Comparison of ENCODE assay signal across 11 mouse cellular contexts in genomic region chr8:48451247-48451635, GRCm38 (mm10).
DNase-seq lines count a peak whose midpoint lies in the region; ATAC-seq and TF ChIP-seq lines count a peak whose summit lies in the region.
"Had no signal": no experiment of that assay in that cellular context is flagged by ENCODE, and none has a peak within 500 bp of the region (broad histone marks: within the 10 kb centered on the region; RNA-seq: fewer than 3 reads in every experiment).

No protein-coding gene starts in this region.

- peak overlapping the region; percentile 46 for H3K27ac ChIP-seq in layer of hippocampus, adult 2 months
- H3K27ac ChIP-seq in forebrain, embryonic 12.5 days, result no peak overlapping the region
- H3K27ac ChIP-seq in hindbrain, embryonic 15.5 days (replicated peaks), result no peak overlapping the region
- H3K27ac ChIP-seq: liver, embryonic 14.5 days had no signal

- no peaks in the 10 kb centered on the region for H3K36me3 ChIP-seq in forebrain, embryonic 12.5 days (replicated peaks)
- no peaks in the 10 kb centered on the region for H3K36me3 ChIP-seq in hindbrain, embryonic 15.5 days

- H3K9me3 ChIP-seq in forebrain, embryonic 12.5 days, result no peaks in the 10 kb centered on the region
- H3K9me3 ChIP-seq in hindbrain, embryonic 15.5 days, result no peaks in the 10 kb centered on the region

- no peak for TF ChIP-seq CTCF in layer of hippocampus, adult 2 months (conservative IDR thresholded peaks at IDR 0.05)

- no peak overlapping the region for H3K9ac ChIP-seq in forebrain, embryonic 12.5 days
- no peak overlapping the region for H3K9ac ChIP-seq in hindbrain, embryonic 15.5 days
- H3K9ac ChIP-seq: liver, embryonic 14.5 days had no signal

- DNase-seq in layer of hippocampus, adult 2 months (ENCODE audit: low spot score in 2 of 2), result no peak
- DNase-seq in layer of hippocampus, adult 9-10 months (ENCODE audit: low spot score), result no peak
- DNase-seq in skeletal muscle tissue, adult 2 months (ENCODE audit: low read depth, low spot score), result peak; percentile 8
- DNase-seq in right cerebral cortex, adult 2 months (ENCODE audit: low spot score in 2 of 2), result no peak
- no peak for DNase-seq in urinary bladder, postnatal 10 days (ENCODE audit: low spot score)
- DNase-seq: adrenal gland, postnatal 10 days; cerebellum, postnatal 10 days; right cerebral cortex, adult 18-20 months had no signal

- 11% methylated on average over 7 of the region's 7 CpGs for WGBS in forebrain, embryonic 12.5 days
- WGBS in hindbrain, embryonic 15.5 days, result 41% methylated on average over 7 of the region's 7 CpGs

- H3K4me3 ChIP-seq in layer of hippocampus, adult 2 months, result peak overlapping the region; percentile 29; the same call in 1 of the 2 replicates
- H3K4me3 ChIP-seq in forebrain, embryonic 12.5 days (replicated peaks), result no peak overlapping the region
- H3K4me3 ChIP-seq in hindbrain, embryonic 15.5 days, result no peak overlapping the region

- ATAC-seq in forebrain, embryonic 12.5 days (ENCODE audit: low FRiP score), result no peak
- ATAC-seq in hindbrain, embryonic 15.5 days (ENCODE audit: low FRiP score, low read depth), result no peak

- peaks cover 14% of the 10 kb centered on the region; the same call in 1 of the 2 replicates for H3K27me3 ChIP-seq in forebrain, embryonic 12.5 days
- no peaks in the 10 kb centered on the region for H3K27me3 ChIP-seq in hindbrain, embryonic 15.5 days

- peak overlapping the region; percentile 26; the same call in 1 of the 2 replicates for H3K4me2 ChIP-seq in forebrain, embryonic 12.5 days
- H3K4me2 ChIP-seq in hindbrain, embryonic 15.5 days, result peak overlapping the region; percentile 0; the same call in 1 of the 2 replicates

- peaks cover 42% of the 10 kb centered on the region for H3K4me1 ChIP-seq in forebrain, embryonic 12.5 days
- peaks cover 33% of the 10 kb centered on the region for H3K4me1 ChIP-seq in hindbrain, embryonic 15.5 days (replicated peaks)
